ENCODE assay signal across 9 mouse cellular contexts in genomic region chr13:105442576-105442975, GRCm38 (mm10). TPM values are rescaled to one million over a fixed set of nuclear protein-coding genes. Genes with fewer than 3 reads are reported as not detected.
DNase-seq lines count a peak whose midpoint lies in the region; ATAC-seq and TF ChIP-seq lines count a peak whose summit lies in the region.
"Had no signal": no experiment of that assay in that cellular context is flagged by ENCODE, and none has a peak within 500 bp of the region (broad histone marks: within the 10 kb centered on the region; RNA-seq: fewer than 3 reads in every experiment).

No protein-coding gene starts in this region.

- 5% methylated on average over 6 of the region's 6 CpGs for WGBS in heart, adult 2 months
- WGBS in heart, embryonic 12.5 days: 2% methylated on average over 6 of the region's 6 CpGs
- 8% methylated on average over 6 of the region's 6 CpGs for WGBS in midbrain, embryonic 11.5 days

- H3K9me3 ChIP-seq in heart, embryonic 12.5 days (replicated peaks): no peaks in the 10 kb centered on the region
- H3K9me3 ChIP-seq in E14TG2a.4 (ENCODE audit: low read length): no peaks in the 10 kb centered on the region
- no peaks in the 10 kb centered on the region for H3K9me3 ChIP-seq in midbrain, embryonic 11.5 days (ENCODE audit: control insufficient read depth, low read length)
- H3K9me3 ChIP-seq: lung, embryonic 15.5 days had no signal

- H3K4me3 ChIP-seq in heart, adult 2 months: no peak overlapping the region
- no peak overlapping the region for H3K4me3 ChIP-seq in heart, embryonic 12.5 days
- H3K4me3 ChIP-seq in E14TG2a.4 (replicated peaks; ENCODE audit: low read length): no peak overlapping the region
- H3K4me3 ChIP-seq in midbrain, embryonic 11.5 days (ENCODE audit: low read depth, low read length): no peak overlapping the region
- H3K4me3 ChIP-seq: lung, embryonic 15.5 days had no signal

- no peaks in the 10 kb centered on the region for H3K4me1 ChIP-seq in heart, adult 2 months (ENCODE audit: control insufficient read depth, insufficient read depth, low read length)
- H3K4me1 ChIP-seq in heart, embryonic 12.5 days (replicated peaks): no peaks in the 10 kb centered on the region
- H3K4me1 ChIP-seq in E14TG2a.4 (replicated peaks; ENCODE audit: low read depth, low read length): peaks cover 20% of the 10 kb centered on the region
- H3K4me1 ChIP-seq in midbrain, embryonic 11.5 days (ENCODE audit: control insufficient read depth, insufficient read depth, low read length): 0 out of 2 replicates have a peak, but pooled peaks cover 6% of the 10 kb centered on the region
- H3K4me1 ChIP-seq: lung, embryonic 15.5 days had no signal

- H3K27ac ChIP-seq in heart, adult 2 months: no peak overlapping the region
- H3K27ac ChIP-seq in heart, embryonic 12.5 days (ENCODE audit: poor library complexity, severe bottlenecking): no peak overlapping the region
- no peak overlapping the region for H3K27ac ChIP-seq in midbrain, embryonic 11.5 days (ENCODE audit: low read depth, low read length)
- H3K27ac ChIP-seq: lung, embryonic 15.5 days had no signal

- H3K9ac ChIP-seq in heart, adult 2 months (ENCODE audit: low read depth, low read length): no peak overlapping the region
- H3K9ac ChIP-seq in heart, embryonic 12.5 days: no peak overlapping the region
- no peak overlapping the region for H3K9ac ChIP-seq in midbrain, embryonic 11.5 days (ENCODE audit: low read length)
- H3K9ac ChIP-seq: lung, embryonic 15.5 days had no signal

- no peak for ATAC-seq in heart, embryonic 12.5 days (ENCODE audit: insufficient number of reproducible peaks, low FRiP score)
- 0 out of 2 replicates have a peak, but pooled peaks have one; percentile 34 for ATAC-seq in midbrain, embryonic 11.5 days (ENCODE audit: low FRiP score)

- no peak for TF ChIP-seq EP300 in heart, adult 2 months (IDR thresholded peaks at IDR 0.05; ENCODE audit: insufficient read depth, low read depth, low read length)

- no peak for TF ChIP-seq POLR2A in heart, adult 2 months (IDR thresholded peaks at IDR 0.05; ENCODE audit: insufficient read depth, low read depth, low read length)
- TF ChIP-seq POLR2A in brain, embryonic 14.5 days (IDR thresholded peaks at IDR 0.05; ENCODE audit: borderline replicate concordance, extremely low read depth, insufficient read depth, insufficient read length, poor library complexity, severe bottlenecking): no peak

- H3K4me2 ChIP-seq in heart, embryonic 12.5 days: no peak overlapping the region
- no peak overlapping the region for H3K4me2 ChIP-seq in midbrain, embryonic 11.5 days
- H3K4me2 ChIP-seq: lung, embryonic 15.5 days had no signal

- no peaks in the 10 kb centered on the region; the same call in 1 of the 2 replicates for H3K27me3 ChIP-seq in heart, adult 2 months (ENCODE audit: control insufficient read depth, insufficient read depth, low read length)
- peaks cover 43% of the 10 kb centered on the region for H3K27me3 ChIP-seq in heart, embryonic 12.5 days (replicated peaks)
- H3K27me3 ChIP-seq in E14TG2a.4 (ENCODE audit: insufficient read depth, low read length): peaks cover 45% of the 10 kb centered on the region
- H3K27me3 ChIP-seq in midbrain, embryonic 11.5 days (ENCODE audit: control insufficient read depth, insufficient read depth, low read length): peaks cover 38% of the 10 kb centered on the region
- no peaks in the 10 kb centered on the region for H3K27me3 ChIP-seq in splenic B cell, adult 2 months (ENCODE audit: control insufficient read depth, insufficient read depth, low read length, poor library complexity, severe bottlenecking)

- peak in 1 of 2 experiments; percentile 37 for DNase-seq in heart, adult 2 months
- DNase-seq in brain, embryonic 14.5 days (ENCODE audit: low read depth): peak; percentile 86
- DNase-seq in forelimb bud, embryonic 11.5 days (ENCODE audit: low read depth, low spot score): peak; percentile 60
- DNase-seq in layer of hippocampus, postnatal 25 days (ENCODE audit: extremely low spot score in 1 of 2, low spot score in 1 of 2): peak; percentile 36 to 74
- peak; percentile 91 for DNase-seq in midbrain, embryonic 11.5 days (ENCODE audit: low spot score, missing footprints)
- DNase-seq in splenic B cell, adult 2 months (ENCODE audit: low read depth, low spot score): peak; percentile 19

- H3K36me3 ChIP-seq in heart, adult 2 months (ENCODE audit: control insufficient read depth, insufficient read depth, low read length): no peaks in the 10 kb centered on the region
- H3K36me3 ChIP-seq in heart, embryonic 12.5 days: no peaks in the 10 kb centered on the region
- H3K36me3 ChIP-seq in E14TG2a.4 (ENCODE audit: insufficient read depth, low read length): no peaks in the 10 kb centered on the region
- H3K36me3 ChIP-seq in midbrain, embryonic 11.5 days (ENCODE audit: control insufficient read depth, insufficient read depth, low read length): no peaks in the 10 kb centered on the region
- H3K36me3 ChIP-seq in splenic B cell, adult 2 months (ENCODE audit: control insufficient read depth, insufficient read depth, low read length, poor library complexity, severe bottlenecking): no peaks in the 10 kb centered on the region
- H3K36me3 ChIP-seq: lung, embryonic 15.5 days had no signal

- peak; percentile 65 for TF ChIP-seq CTCF in heart, adult 2 months (IDR thresholded peaks at IDR 0.05)
- TF ChIP-seq CTCF in E14TG2a.4 (conservative IDR thresholded peaks at IDR 0.05; ENCODE audit: low read length): peak; percentile 52
- TF ChIP-seq CTCF in brain, embryonic 14.5 days (IDR thresholded peaks at IDR 0.05; ENCODE audit: borderline replicate concordance, extremely low read depth, insufficient read depth, insufficient read length): peak; percentile 82

- intact Hi-C loops in heart, adult 2 months (cut with DNase I): no loop called here

- H3K79me2 ChIP-seq in heart, adult 2 months (replicated peaks; ENCODE audit: control insufficient read depth, insufficient read depth, low read length): no peaks in the 10 kb centered on the region

RNA-seq across cellular contexts. Expression of gene Htr1a, which starts 0.9 kb away (rescaled TPM):
- not detected for total RNA-seq in heart, adult 2 months (2021)
- polyA plus RNA-seq in heart, adult 2 months (2012; rRNA removed): not detected in 2 replicates
- not detected in 2 replicates for polyA plus RNA-seq in heart, embryonic 12.5 days (2016; fragmentation: Nextera tagmentation; extraction: Ambion mirVana)
- 1.3 and 2.3 TPM in 2 replicates for polyA plus RNA-seq in brain, embryonic 14.5 days (2012; rRNA removed)
- total RNA-seq in layer of hippocampus, postnatal 25 days (2021): 10 to 100 TPM; 37.8 to 43.9 TPM
- 0.04 and 0.05 TPM in 2 replicates for polyA plus RNA-seq in midbrain, embryonic 11.5 days (2014; fragmentation: Nextera tagmentation; extraction: Ambion mirVana)
- polyA plus RNA-seq: lung, embryonic 15.5 days had no signal
